Mouse (Mus musculus) stomach, embryonic 15.5 days (tissue): ENCODE results near the gene Pum2. TPM values are rescaled to one million over a fixed set of nuclear protein-coding genes. Genes with fewer than 3 reads are reported as not detected.
A peak's percentile ranks its signal among the peaks of the same experiment; 100 is the strongest.
"Not testable (repeated sequence)": the region's sequence is repeated elsewhere in the genome, so short reads cannot be mapped to it uniquely, and the experiment has no call there.

Source experiments
- ATAC-seq: fragments of 200-750 bp; cut with Nextera tagmentation; 2 replicates; pipeline ENCODE4 v1.8.0; 2017; ENCODE audit warnings: low read depth, moderate number of reproducible peaks, moderate TSS enrichment; ENCODE audit not compliant: insufficient read depth, low FRiP score
- H3K27ac ChIP-seq: fragments of 300-500 bp; sonication (generic); 2 replicates; pipeline ENCODE4 v1.5.1; 2015; ENCODE audit warnings: mild to moderate bottlenecking, inconsistent platforms
- H3K27me3 ChIP-seq: fragments of 300-500 bp; sonication (generic); replicated peaks from 2 replicates; pipeline ENCODE4 v1.6.1; 2015; ENCODE audit warnings: inconsistent platforms
- H3K36me3 ChIP-seq: fragments of 300-500 bp; sonication (generic); 2 replicates; pipeline ENCODE4 v1.6.1; 2015; ENCODE audit warnings: inconsistent platforms
- H3K4me1 ChIP-seq: fragments of 300-500 bp; sonication (generic); 2 replicates; pipeline ENCODE4 v1.6.1; 2015; ENCODE audit warnings: inconsistent platforms
- H3K4me2 ChIP-seq: fragments of 300-500 bp; sonication (generic); 2 replicates; pipeline ENCODE4 v1.6.1; 2015; ENCODE audit warnings: mild to moderate bottlenecking, inconsistent platforms
- H3K4me3 ChIP-seq: fragments of 300-500 bp; sonication (generic); replicated peaks from 2 replicates; pipeline ENCODE4 v1.5.1; 2015; ENCODE audit warnings: inconsistent platforms
- H3K9ac ChIP-seq: fragments of 300-500 bp; sonication (generic); 2 replicates; pipeline ENCODE4 v1.6.1; 2015; ENCODE audit warnings: inconsistent platforms
- H3K9me3 ChIP-seq: fragments of 300-500 bp; sonication (generic); 2 replicates; pipeline ENCODE4 v1.6.1; 2016; ENCODE audit warnings: inconsistent platforms
- WGBS: fragments of 180-500 bp; shearing (Covaris S2); methylation state at CpG from one replicate; pipeline ENCODE4 v1.1.7; 2015; 5-methylcytosine and 5-hydroxymethylcytosine counted together
- polyA plus RNA-seq: library from polyadenylated mRNA; unstranded; fragments of >200 nt; fragmentation: Nextera tagmentation; extraction: Ambion mirVana; gene quantifications from 2 replicates; pipeline ENCODE4 v1.2.1, GENCODE M21; 2015

Pum2 gene
- 39.3 and 41.7 TPM in 2 replicates for polyA plus RNA-seq

DNA sequence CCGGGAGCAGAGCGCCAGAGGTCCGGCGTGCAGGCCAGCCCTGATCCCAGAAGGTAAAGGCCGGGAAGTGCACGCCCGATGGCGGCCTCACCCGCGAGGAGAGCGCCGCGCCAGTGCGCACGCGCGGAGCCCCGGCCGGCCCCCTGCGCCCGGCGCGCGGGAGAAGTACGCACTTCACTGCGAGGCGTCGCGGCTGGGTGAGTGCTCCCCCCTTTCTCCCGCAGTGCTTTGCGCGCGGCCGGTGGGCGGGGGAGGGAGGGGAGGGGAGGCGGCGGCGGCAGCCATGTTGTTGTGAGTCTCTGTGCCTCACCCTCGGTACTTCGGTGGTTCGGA is at the start of gene Pum2:
Gene Pum2, plus strand, starts transcription at position 161 of the 333 bp plus-strand sequence.
- H3K9me3 ChIP-seq, result no peaks in the 10 kb centered on the region
- H3K4me2 ChIP-seq, result peak within 1 kb of the TSS; percentile 64
- peak within 1 kb of the TSS; percentile 85 for H3K4me3 ChIP-seq
- ATAC-seq, result peak; percentile 98
- H3K36me3 ChIP-seq, result no peaks in the 10 kb centered on the region
- H3K27ac ChIP-seq, result peak within 1 kb of the TSS; percentile 97
- under 1% methylated on average over 30 of the region's 41 CpGs for WGBS
- H3K9ac ChIP-seq, result peak within 1 kb of the TSS; percentile 92
- peaks cover 12% of the 10 kb centered on the region; the same call in 1 of the 2 replicates for H3K4me1 ChIP-seq
- no peaks in the 10 kb centered on the region for H3K27me3 ChIP-seq

DNA sequence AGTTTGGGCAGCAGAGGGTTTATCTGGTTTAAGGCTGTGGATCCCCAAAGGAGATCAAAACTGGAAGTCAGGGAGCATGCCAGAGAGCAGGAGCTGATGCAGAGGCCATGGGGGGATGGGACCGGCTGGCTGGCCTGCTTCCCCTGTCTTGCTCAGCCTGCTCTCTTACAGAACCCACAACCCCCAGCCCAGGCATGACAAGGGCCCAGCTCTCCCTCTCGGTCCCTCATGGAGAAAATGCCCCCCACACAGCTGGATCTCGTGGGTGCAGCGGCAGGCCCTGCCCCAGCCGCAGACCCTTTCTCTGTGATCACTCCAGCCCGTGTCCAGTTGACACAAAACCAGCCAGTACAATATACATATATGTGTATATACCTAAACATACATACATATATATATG is 44.4 kb upstream of the Pum2 start:
- ATAC-seq, result no peak
- Histone ChIP-seq H3K9ac (no peak overlapping the region), H3K27ac (no peak overlapping the region), H3K36me3 (no peaks in the 10 kb centered on the region), H3K4me2 (no peak overlapping the region), H3K4me1 (no peaks in the 10 kb centered on the region), H3K27me3 (no peaks in the 10 kb centered on the region), H3K4me3 (no peak overlapping the region), H3K9me3 (no peaks in the 10 kb centered on the region)
- 90% methylated on average over 6 of the region's 6 CpGs for WGBS

DNA sequence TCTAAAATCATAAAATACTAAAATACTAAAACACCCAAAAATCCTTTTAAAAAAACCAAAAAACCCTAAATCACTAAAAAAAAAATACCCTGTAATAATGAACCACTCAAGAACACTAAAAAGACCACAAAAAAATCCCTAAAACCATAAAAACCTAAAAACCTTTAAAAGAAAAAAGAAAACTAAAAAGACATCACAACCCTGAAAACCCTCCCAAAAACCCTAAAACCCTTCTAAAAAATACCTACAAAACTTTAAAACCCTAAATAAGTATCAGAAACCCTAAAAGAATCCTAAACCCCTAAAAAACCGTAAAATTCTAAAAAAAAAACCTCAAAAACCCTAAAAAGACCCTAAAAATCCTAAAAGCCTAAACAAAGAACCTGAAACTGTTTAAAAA is 42.2 kb upstream of the Pum2 start:
- no peak overlapping the region for H3K4me3 ChIP-seq
- H3K27ac ChIP-seq, result no peak overlapping the region
- no peaks in the 10 kb centered on the region for H3K36me3 ChIP-seq
- H3K4me1 ChIP-seq, result no peaks in the 10 kb centered on the region
- H3K9me3 ChIP-seq, result no peaks in the 10 kb centered on the region
- H3K4me2 ChIP-seq, result no peak overlapping the region
- 92% methylated on average over 1 of the region's 1 CpGs for WGBS
- H3K9ac ChIP-seq, result no peak overlapping the region
- H3K27me3 ChIP-seq, result no peaks in the 10 kb centered on the region
- no peak for ATAC-seq

DNA sequence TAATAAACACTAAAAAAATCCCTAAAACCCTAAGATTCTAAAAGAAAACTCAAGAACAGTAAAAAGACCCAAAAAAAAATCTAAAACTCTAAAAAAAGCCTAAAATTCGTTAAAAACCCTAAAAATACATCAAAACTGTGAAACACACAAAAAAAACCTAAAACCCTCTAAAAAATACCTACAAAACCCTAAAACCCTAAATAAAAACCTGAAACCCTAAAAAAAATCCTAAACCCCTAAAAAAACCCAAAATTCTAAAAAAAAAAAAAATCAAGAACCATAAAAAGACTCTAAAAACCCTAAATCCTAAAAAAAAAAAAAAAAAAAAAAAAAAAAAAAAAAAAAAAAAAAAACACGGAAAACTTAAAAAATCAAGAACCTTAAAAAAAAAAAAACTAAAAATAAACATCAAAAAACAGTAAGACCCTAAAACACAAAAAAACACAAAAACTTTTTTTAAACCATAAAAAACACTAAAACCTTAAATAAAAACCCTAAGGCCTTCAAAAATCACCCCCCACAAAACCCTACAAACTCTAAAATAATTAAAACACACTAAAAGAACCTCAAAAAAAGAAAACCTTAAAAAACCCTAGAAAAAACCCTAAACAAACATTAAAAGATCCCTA is 41.1 kb upstream of the Pum2 start:
- 86% methylated on average over 2 of the region's 2 CpGs for WGBS
- no peaks in the 10 kb centered on the region for H3K36me3 ChIP-seq
- ATAC-seq, result no peak
- H3K27me3 ChIP-seq, result no peaks in the 10 kb centered on the region
- no peaks in the 10 kb centered on the region for H3K4me1 ChIP-seq
- H3K9ac ChIP-seq, result no peak overlapping the region
- no peak overlapping the region for H3K4me2 ChIP-seq
- no peak overlapping the region for H3K4me3 ChIP-seq
- no peak overlapping the region for H3K27ac ChIP-seq
- no peaks in the 10 kb centered on the region for H3K9me3 ChIP-seq

- ATAC-seq, result no peak
- H3K4me1 ChIP-seq, result 0 out of 2 replicates have a peak, but pooled peaks cover 3% of the 10 kb centered on the region
These were observed 39.6 kb upstream of the Pum2 start for GRCm38 (mm10) chr12:8634306-8634705.

GRCm38 (mm10) chr12:8635546-8635945 is 38.4 kb upstream of the Pum2 start:
- Histone ChIP-seq H3K27me3 (no peaks in the 10 kb centered on the region), H3K4me2 (no peak overlapping the region), H3K27ac (no peak overlapping the region), H3K36me3 (no peaks in the 10 kb centered on the region), H3K9me3 (no peaks in the 10 kb centered on the region), H3K9ac (no peak overlapping the region), H3K4me1 (peaks cover 7% of the 10 kb centered on the region; the same call in 1 of the 2 replicates), H3K4me3 (no peak overlapping the region)
- 98% methylated on average over 4 of the region's 4 CpGs for WGBS
- no peak for ATAC-seq

More at GRCm38 (mm10) chr12:8634306-8634705, 39.6 kb upstream of the Pum2 start:
- no peaks in the 10 kb centered on the region for H3K36me3 ChIP-seq
- no peak overlapping the region for H3K27ac ChIP-seq
- 96% methylated on average over 1 of the region's 1 CpGs for WGBS
- no peak overlapping the region for H3K4me2 ChIP-seq
- H3K9me3 ChIP-seq, result no peaks in the 10 kb centered on the region
- no peak overlapping the region for H3K9ac ChIP-seq
- H3K27me3 ChIP-seq, result no peaks in the 10 kb centered on the region
- H3K4me3 ChIP-seq, result no peak overlapping the region

DNA sequence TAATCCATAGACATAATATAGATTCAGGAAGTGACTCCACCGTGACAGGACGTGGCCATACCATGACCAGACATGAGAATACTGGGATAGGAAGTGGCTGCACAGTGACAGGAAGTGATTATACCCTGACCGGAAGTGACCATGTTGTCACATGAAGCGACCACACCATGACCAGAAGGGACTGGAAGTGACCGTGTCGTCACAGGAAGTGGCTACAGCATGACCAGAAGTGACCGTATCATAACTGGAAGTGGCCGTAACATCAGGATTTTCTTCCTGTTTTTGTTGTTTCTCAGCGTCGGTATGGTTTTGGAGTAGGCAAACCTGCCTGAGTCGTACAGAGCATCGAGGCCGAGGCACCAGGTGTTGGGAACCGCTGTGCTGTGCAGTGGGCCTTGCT is 37.0 kb upstream of the Pum2 start:
- 89% methylated on average over 14 of the region's 14 CpGs for whole genome bisulfite sequencing
- no peak for ATAC-seq
- H3K4me3 ChIP-seq, result no peak overlapping the region

DNA sequence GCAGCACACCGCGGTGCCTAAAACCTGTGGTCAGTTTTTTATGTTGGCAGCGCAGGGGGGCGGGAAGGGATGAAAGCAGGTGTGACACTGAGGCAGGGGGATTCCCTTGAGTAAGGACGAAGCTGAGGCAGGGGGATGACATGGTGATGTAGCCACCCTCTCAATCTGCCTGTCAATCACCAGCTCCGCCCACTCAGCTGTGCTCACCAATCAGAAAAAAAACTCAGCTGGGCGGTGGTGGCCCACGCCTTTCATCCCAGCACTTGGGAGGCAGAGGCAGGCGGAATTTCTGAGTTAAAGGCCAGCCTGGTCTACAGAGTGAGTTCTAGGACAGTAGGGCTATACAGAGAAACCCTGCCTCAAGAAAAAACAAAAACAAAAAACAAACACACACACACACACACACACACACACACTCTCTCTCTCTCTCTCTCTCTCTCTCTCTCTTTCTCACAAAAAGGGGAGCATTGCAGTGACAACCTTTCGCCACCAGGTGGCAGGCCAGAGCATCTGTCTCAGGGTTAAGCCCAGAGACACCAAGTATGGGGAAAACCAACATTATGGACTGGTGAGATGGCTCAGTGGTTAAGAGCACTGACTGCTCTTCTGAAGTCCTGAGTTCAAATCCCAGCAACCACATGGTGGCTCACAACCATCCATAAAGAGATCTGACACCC is 35.4 kb upstream of the Pum2 start:
- not testable (repeated sequence) for ATAC-seq, H3K36me3 ChIP-seq, H3K9me3 ChIP-seq, H3K4me1 ChIP-seq, H3K4me2 ChIP-seq, H3K27me3 ChIP-seq, H3K4me3 ChIP-seq, H3K27ac ChIP-seq, H3K9ac ChIP-seq
- WGBS, result 72% methylated on average over 10 of the region's 10 CpGs

More for the DNA sequence above, 37.0 kb upstream of the Pum2 start:
- Histone ChIP-seq H3K36me3 (no peaks in the 10 kb centered on the region), H3K27ac (no peak overlapping the region), H3K4me2 (no peak overlapping the region), H3K4me1 (peaks cover 7% of the 10 kb centered on the region; the same call in 1 of the 2 replicates), H3K27me3 (no peaks in the 10 kb centered on the region), H3K9ac (no peak overlapping the region), H3K9me3 (no peaks in the 10 kb centered on the region)

DNA sequence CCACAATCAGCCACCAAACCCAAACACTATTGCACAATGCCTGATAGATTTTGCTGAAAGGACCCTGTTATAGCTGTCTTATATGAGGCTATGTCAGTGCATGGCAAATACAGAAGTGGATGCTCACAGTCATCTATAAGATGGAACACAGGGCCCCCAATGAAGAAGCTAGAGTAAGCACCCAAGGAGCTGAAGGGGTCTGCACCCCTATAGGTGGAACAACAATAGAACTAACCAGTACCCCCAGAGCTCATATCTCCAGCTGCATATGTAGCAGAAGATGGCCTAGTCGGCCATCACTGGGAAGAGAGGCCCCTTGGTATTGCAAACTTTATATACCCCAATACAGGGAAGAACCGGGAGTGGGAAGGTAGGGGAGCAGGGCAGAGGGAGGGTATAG is 33.7 kb upstream of the Pum2 start:
- 6% methylated on average over 2 of the region's 2 CpGs for WGBS
- not testable (repeated sequence) for H3K9me3 ChIP-seq, ATAC-seq, H3K4me1 ChIP-seq, H3K27ac ChIP-seq, H3K36me3 ChIP-seq, H3K27me3 ChIP-seq, H3K9ac ChIP-seq
- Histone ChIP-seq H3K4me3 (peak overlapping the region; percentile 92), H3K4me2 (peak overlapping the region; percentile 65)

GRCm38 (mm10) chr12:8640711-8641424 is 33.1 kb upstream of the Pum2 start:
- WGBS, result under 1% methylated on average over 47 of the region's 47 CpGs
- ATAC-seq, result peak; percentile 97
- Histone ChIP-seq H3K36me3 (no peaks in the 10 kb centered on the region), H3K9me3 (no peaks in the 10 kb centered on the region), H3K4me3 (peak overlapping the region; percentile 92), H3K4me1 (peaks cover 7% of the 10 kb centered on the region; the same call in 1 of the 2 replicates), H3K27ac (peak overlapping the region; percentile 98), H3K4me2 (peak overlapping the region; percentile 58), H3K9ac (peak overlapping the region; percentile 99), H3K27me3 (no peaks in the 10 kb centered on the region)

DNA sequence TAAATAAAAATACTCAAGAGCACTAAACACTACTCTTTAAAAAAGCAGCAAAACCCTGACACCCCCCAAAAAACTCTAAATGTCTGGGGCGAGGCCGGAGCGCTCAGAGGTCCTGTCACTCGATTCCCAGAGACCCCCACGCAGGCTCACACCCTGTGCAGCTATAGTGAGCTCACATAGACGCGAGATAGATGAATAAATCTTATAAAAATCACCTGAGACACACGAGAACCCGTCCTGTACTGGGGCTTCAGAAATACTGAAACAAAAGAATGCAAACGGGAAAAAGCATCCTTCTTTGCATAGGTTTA is 32.6 kb upstream of the Pum2 start:
- H3K27ac ChIP-seq, result peak overlapping the region; percentile 98; the same call in 1 of the 2 replicates
- no peak for ATAC-seq
- H3K4me2 ChIP-seq, result peak overlapping the region; percentile 58
- H3K27me3 ChIP-seq, result no peaks in the 10 kb centered on the region
- no peaks in the 10 kb centered on the region for H3K36me3 ChIP-seq
- WGBS, result 3% methylated on average over 10 of the region's 10 CpGs
- peaks cover 7% of the 10 kb centered on the region; the same call in 1 of the 2 replicates for H3K4me1 ChIP-seq
- H3K9me3 ChIP-seq, result no peaks in the 10 kb centered on the region
- peak overlapping the region; percentile 92 for H3K4me3 ChIP-seq
- H3K9ac ChIP-seq, result peak overlapping the region; percentile 41; the same call in 1 of the 2 replicates

GRCm38 (mm10) chr12:8648211-8648610 is 25.7 kb upstream of the Pum2 start:
- H3K27ac ChIP-seq, H3K36me3 ChIP-seq, H3K9ac ChIP-seq, ATAC-seq, H3K27me3 ChIP-seq, H3K4me1 ChIP-seq, H3K4me2 ChIP-seq, H3K9me3 ChIP-seq, H3K4me3 ChIP-seq: not testable (repeated sequence)
- 57% methylated on average over 8 of the region's 8 CpGs for WGBS
